Mouse (Mus musculus) embryo, embryonic 11.5 days (tissue): ENCODE measurements around the gene 1700049E17Rik2.
"Not testable (repeated sequence)": the region's sequence is repeated elsewhere in the genome, so short reads cannot be mapped to it uniquely, and the experiment has no call there.

ENCODE experiments used
- DNase-seq: peaks from one replicate; pipeline ENCODE4 v3.0.0-alpha.2; 2012; ENCODE audit warnings: low read depth, low spot score

The 1700049E17Rik2 gene

GRCm38 (mm10) chr14:41572911-41573310, at the start of gene 1700049E17Rik2:
Gene 1700049E17Rik2, plus strand, starts transcription at chr14:41573211.
- DNase-seq: not testable (repeated sequence)

GRCm38 (mm10) chr14:41524695-41525094, 48.3 kb upstream of the 1700049E17Rik2 start:
- not testable (repeated sequence) for DNase-seq

- DNase-seq: not testable (repeated sequence)
Measured at GRCm38 (mm10) chr14:41555483-41555882, 17.5 kb upstream of the 1700049E17Rik2 start, which contains the start of gene Gm7970. Gene Gm7970, minus strand, starts transcription at chr14:41555583.

- DNase-seq: not testable (repeated sequence)
Measured at GRCm38 (mm10) chr14:41586346-41586745, 13.3 kb downstream of the 1700049E17Rik2 start.

- DNase-seq: not testable (repeated sequence)
Measured at GRCm38 (mm10) chr14:41600935-41601334, 27.9 kb downstream of the 1700049E17Rik2 start.

GRCm38 (mm10) chr14:41610690-41611089, 37.7 kb downstream of the 1700049E17Rik2 start:
- not testable (repeated sequence) for DNase-seq

GRCm38 (mm10) chr14:41622535-41622934, 49.5 kb downstream of the 1700049E17Rik2 start:
- not testable (repeated sequence) for DNase-seq

GRCm38 (mm10) chr14:41624512-41624911, 51.5 kb downstream of the 1700049E17Rik2 start, which contains the start of gene Gm3072:
Gene Gm3072, minus strand, starts transcription at chr14:41624612.
- DNase-seq: not testable (repeated sequence)

GRCm38 (mm10) chr14:41630144-41630543, 57.1 kb downstream of the 1700049E17Rik2 start:
- DNase-seq: not testable (repeated sequence)
